24 mouse cellular contexts compared by ENCODE assay signal in genomic region chr4:100782891-100783290, GRCm38 (mm10). TPM values are rescaled to one million over a fixed set of nuclear protein-coding genes. Genes with fewer than 3 reads are reported as not detected.
A peak's percentile ranks its signal among the peaks of the same experiment; 100 is the strongest.
DNase-seq lines count a peak whose midpoint lies in the region; ATAC-seq lines count a peak whose summit lies in the region.
"Had no signal": no experiment of that assay in that cellular context is flagged by ENCODE, and none has a peak within 500 bp of the region (broad histone marks: within the 10 kb centered on the region; RNA-seq: fewer than 3 reads in every experiment).

No protein-coding gene starts in this region.

- H3K4me3 ChIP-seq in kidney, embryonic 15.5 days (replicated peaks), result no peak overlapping the region
- no peak overlapping the region for H3K4me3 ChIP-seq in lung, embryonic 16.5 days (ENCODE audit: low read length)
- H3K4me3 ChIP-seq: heart, embryonic 12.5 days; hindbrain, embryonic 10.5 days; limb, embryonic 12.5 days; midbrain, embryonic 12.5 days; neural tube, embryonic 12.5 days had no signal

- H3K9ac ChIP-seq in kidney, embryonic 15.5 days, result no peak overlapping the region
- H3K9ac ChIP-seq in lung, embryonic 16.5 days (ENCODE audit: low read length), result no peak overlapping the region
- H3K9ac ChIP-seq: heart, embryonic 12.5 days; limb, embryonic 12.5 days; liver, postnatal 0 days; midbrain, embryonic 12.5 days; neural tube, embryonic 12.5 days had no signal

- no peak overlapping the region for H3K27ac ChIP-seq in kidney, embryonic 15.5 days
- H3K27ac ChIP-seq in lung, embryonic 16.5 days (ENCODE audit: low read length), result peak overlapping the region; percentile 17; the same call in 1 of the 2 replicates
- H3K27ac ChIP-seq: forebrain, embryonic 10.5 days; hindbrain, embryonic 10.5 days; limb, embryonic 12.5 days; midbrain, embryonic 12.5 days; neural tube, embryonic 12.5 days had no signal

- no peaks in the 10 kb centered on the region for H3K9me3 ChIP-seq in kidney, embryonic 15.5 days (replicated peaks)
- no peaks in the 10 kb centered on the region for H3K9me3 ChIP-seq in lung, embryonic 16.5 days (ENCODE audit: control insufficient read depth, low read length)
- H3K9me3 ChIP-seq: forebrain, embryonic 10.5 days; heart, embryonic 12.5 days; hindbrain, embryonic 10.5 days; limb, embryonic 12.5 days; midbrain, embryonic 12.5 days; neural tube, embryonic 12.5 days had no signal

- intact Hi-C loops in gastrocnemius, postnatal 14 days (cut with DNase I; ENCODE audit: low total_unique reads), result no loop called here

- H3K36me3 ChIP-seq in kidney, embryonic 15.5 days, result no peaks in the 10 kb centered on the region
- H3K36me3 ChIP-seq in lung, embryonic 16.5 days (ENCODE audit: control insufficient read depth, insufficient read depth, low read length), result no peaks in the 10 kb centered on the region
- H3K36me3 ChIP-seq: heart, embryonic 12.5 days; limb, embryonic 12.5 days; midbrain, embryonic 12.5 days; neural tube, embryonic 12.5 days had no signal

- no peak overlapping the region for H3K4me2 ChIP-seq in kidney, embryonic 15.5 days
- H3K4me2 ChIP-seq in lung, embryonic 16.5 days (ENCODE audit: low read depth, low read length), result peak overlapping the region; percentile 24
- H3K4me2 ChIP-seq: liver, embryonic 11.5 days; neural tube, embryonic 12.5 days had no signal

- 71% methylated on average over 3 of the region's 3 CpGs for WGBS in kidney, embryonic 15.5 days
- WGBS in lung, embryonic 16.5 days, result 64% methylated on average over 3 of the region's 3 CpGs

- no peaks in the 10 kb centered on the region for H3K27me3 ChIP-seq in kidney, embryonic 15.5 days
- no peaks in the 10 kb centered on the region for H3K27me3 ChIP-seq in lung, embryonic 16.5 days (ENCODE audit: control insufficient read depth, insufficient read depth, low read depth, low read length)
- H3K27me3 ChIP-seq: heart, embryonic 12.5 days; limb, embryonic 12.5 days; midbrain, embryonic 12.5 days; neural tube, embryonic 12.5 days had no signal

- H3K4me1 ChIP-seq in kidney, embryonic 15.5 days, result peaks cover 43% of the 10 kb centered on the region
- H3K4me1 ChIP-seq in lung, embryonic 16.5 days (replicated peaks; ENCODE audit: control insufficient read depth, insufficient read depth, low read length), result peaks cover 40% of the 10 kb centered on the region

- ATAC-seq in kidney, embryonic 15.5 days (replicated peaks; ENCODE audit: low FRiP score), result no peak
- 0 out of 2 replicates have a peak, but pooled peaks have one; percentile 15 for ATAC-seq in lung, embryonic 16.5 days (ENCODE audit: low read depth)
- ATAC-seq: CD4-positive, CD25-positive, alpha-beta regulatory T cell, adult 4 months; hindbrain, embryonic 16.5 days; liver, postnatal 0 days had no signal

- peak; percentile 32 for DNase-seq in gastrocnemius, adult 18-20 months (ENCODE audit: low spot score)
- DNase-seq in gastrocnemius, postnatal 14 days, result no peak
- DNase-seq in kidney, adult 9 months, result peak; percentile 72
- DNase-seq in lung, postnatal 14 days, result no peak
- DNase-seq in induced T-regulatory cell, adult 2 months (ENCODE audit: low read depth), result peak; percentile 0
- DNase-seq: adrenal gland, postnatal 25 days; cerebellum, adult 8-10 months; cerebellum, postnatal 36 days; embryo, embryonic 11 days; liver, postnatal 0 days; retina, postnatal 1 day; right cerebral cortex, postnatal 25 days; thymus, postnatal 14 days had no signal

RNA-seq across cellular contexts. Expression of gene Cachd1, which starts 6.4 kb away (rescaled TPM):
- 1 to 10 TPM; 3.2 to 4.1 TPM for total RNA-seq in gastrocnemius, adult 18-20 months (2021)
- total RNA-seq in gastrocnemius, postnatal 14 days (2021), result 1 to 10 TPM; 5.0 to 5.2 TPM
- polyA plus RNA-seq in kidney, embryonic 15.5 days (2015; fragmentation: Nextera tagmentation; extraction: Ambion mirVana), result 14.2 and 19.0 TPM in 2 replicates
- 9.0 and 10.5 TPM in 2 replicates for polyA plus RNA-seq in lung, embryonic 16.5 days (2015; fragmentation: Nextera tagmentation; extraction: Ambion mirVana)
- polyA plus RNA-seq: CD4-positive, CD25-positive, alpha-beta regulatory T cell, adult 4 months had no signal

Comparison
In these comparisons a context has a peak if more than half of its experiments do, and no peak if none do; other contexts are left out.
1. DNase-seq: peak in gastrocnemius, adult 18-20 months (single experiment), kidney, adult 9 months (single experiment) and induced T-regulatory cell, adult 2 months (single experiment); none in gastrocnemius, postnatal 14 days (single experiment) and lung, postnatal 14 days (single experiment).